Mouse (Mus musculus): Measurements from ENCODE around the gene Lbp. TPM values are rescaled to one million over a fixed set of nuclear protein-coding genes. Genes with fewer than 3 reads are reported as not detected.

Gene Lbp
- 1.2 TPM for total RNA-seq (2023)

GRCm38 (mm10) chr2:158305948-158306695 lies at the start of gene Lbp:
Lbp (plus strand) TSS chr2:158306493.

GRCm38 (mm10) chr2:158258005-158258418 lies 48.3 kb upstream of the Lbp start, which contains the start of gene Bpi:
Bpi (plus strand) TSS chr2:158258094.

GRCm38 (mm10) chr2:158375443-158376122 lies 69.3 kb downstream of the Lbp start, which contains the start of gene Snhg11:
Snhg11 (plus strand) TSS chr2:158375638.

Other genes with a start within 250 kb of the Lbp start
- gene Tgm2, start 160.1 kb upstream of the Lbp start, total RNA-seq (2023), result 2.8 TPM
- not detected for gene D630003M21Rik, start 77.3 kb upstream of the Lbp start, total RNA-seq (2023)
- not detected for gene Bpi, start 48.4 kb upstream of the Lbp start, total RNA-seq (2023)
- not detected for gene Snhg11, start 69.1 kb downstream of the Lbp start, total RNA-seq (2023)
- gene Ralgapb, start 103.4 kb downstream of the Lbp start, total RNA-seq (2023), result 80.7 TPM
- not detected for gene Adig, start 196.1 kb downstream of the Lbp start, total RNA-seq (2023)
- not detected for gene Arhgap40, start 206.3 kb downstream of the Lbp start, total RNA-seq (2023)

Data from CD8-positive naive resting alpha-beta T cell, adult 57 days (primary cell).